Mouse (Mus musculus) C2C12 (cell line): ENCODE measurements around the gene Ythdf1.

Experiments used
- CEBPB ChIP-seq: IDR thresholded peaks from one replicate; pipeline ENCODE4 v1.6.1; 2011; ENCODE audit warnings: low read depth, mild to moderate bottlenecking, control low read depth, moderate library complexity
- CTCF ChIP-seq: IDR thresholded peaks from one replicate; pipeline ENCODE4 v1.5.1; 2011; ENCODE audit not compliant: control insufficient read depth, insufficient read depth, insufficient read length
- MAX ChIP-seq: IDR thresholded peaks from one replicate; pipeline ENCODE4 v1.6.1; 2011; ENCODE audit warnings: mild to moderate bottlenecking, control low read depth
- MYOD1 ChIP-seq: IDR thresholded peaks from one replicate; pipeline ENCODE4 v1.6.1; 2011; ENCODE audit warnings: low read depth; ENCODE audit not compliant: control insufficient read depth, insufficient read length
- MYOG ChIP-seq: IDR thresholded peaks from one replicate; pipeline ENCODE4 v1.6.1; 2011; ENCODE audit not compliant: control insufficient read depth, insufficient read length; ENCODE audit errors: extremely low read depth
- USF1 ChIP-seq: IDR thresholded peaks from one replicate; pipeline ENCODE4 v1.6.1; 2011; ENCODE audit warnings: low read depth, mild to moderate bottlenecking, control low read depth, moderate library complexity

GRCm38 (mm10) chr2:180910928-180911327, 9.8 kb downstream of the Ythdf1 start:
- no peak for TF ChIP-seq CTCF
- no peak for TF ChIP-seq MAX
- TF ChIP-seq USF1: no peak
- no peak for TF ChIP-seq MYOG
- TF ChIP-seq CEBPB: no peak
- TF ChIP-seq MYOD1: no peak
